Mouse (Mus musculus) monocyte, adult 5-6 weeks (primary cell): ENCODE measurements around the gene Cela1. TPM values are rescaled to one million over a fixed set of nuclear protein-coding genes. Genes with fewer than 3 reads are reported as not detected.

Experiments used
- ATAC-seq: fragments of 153-309, 156-312 bp; replicated peaks from 2 replicates; pipeline ENCODE4 v1.8.0; 2017; ENCODE audit warnings: mild to moderate bottlenecking; ENCODE audit not compliant: low TSS enrichment, insufficient number of reproducible peaks, severe bottlenecking, poor library complexity, low FRiP score
- total RNA-seq: library from RNA; stranded (forward); fragments of 200-1000, 200-491, 200-594 nt; gene quantifications from 3 replicates; pipeline ENCODE4 v1.2.3, GENCODE M21; 2017

Cela1 gene
- total RNA-seq = 0.64 to 4.9 TPM (median 2.6 TPM) in 3 replicates

DNA sequence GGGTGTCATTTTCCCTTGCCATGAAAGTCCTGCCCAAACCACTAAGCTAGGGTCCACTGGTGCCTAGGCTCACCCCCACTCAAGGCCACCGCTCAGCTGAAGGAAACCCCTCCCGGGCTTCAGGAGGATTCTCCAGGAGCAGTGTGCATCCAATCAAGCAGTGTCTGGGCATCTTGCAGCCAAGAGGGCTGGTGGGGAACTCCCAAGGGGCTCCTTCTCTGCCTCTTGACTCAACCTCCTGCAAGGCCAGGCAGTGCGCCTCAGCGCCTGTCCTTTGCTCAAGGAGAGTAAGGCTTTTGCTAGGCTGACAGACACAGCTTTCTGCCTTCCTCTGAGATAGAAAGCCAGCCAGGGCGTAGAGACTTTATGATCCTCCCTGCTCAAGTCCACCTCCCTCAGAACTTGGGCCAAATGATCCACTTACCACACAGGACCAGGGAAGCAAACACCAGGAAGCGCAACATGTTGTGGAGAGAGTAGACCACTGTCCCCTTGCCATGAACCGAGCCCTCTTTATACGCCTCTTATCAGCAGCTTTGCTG, at the start of gene Cela1:
Gene Cela1 (minus strand): TSS at position 492 of the 542 bp plus-strand sequence.
- no peak for ATAC-seq

DNA sequence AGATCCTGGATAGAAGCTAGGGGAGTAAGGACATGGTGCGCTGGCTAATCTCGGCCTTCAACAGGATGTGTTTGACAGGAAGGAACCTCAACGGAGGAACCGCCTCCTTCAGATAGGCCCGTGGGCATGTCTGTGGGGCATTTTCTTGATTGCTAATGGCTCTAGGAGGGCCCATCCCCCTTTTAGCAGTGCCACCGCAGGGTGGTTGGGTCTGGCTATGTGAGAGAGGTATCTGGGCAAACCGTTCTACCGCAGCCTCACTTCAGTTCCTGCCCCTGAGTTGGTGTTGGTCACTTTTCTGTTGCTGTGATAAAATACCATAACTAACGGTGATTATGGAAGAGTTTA, 48.2 kb upstream of the Cela1 start:
- ATAC-seq = peak; percentile 25; the same call in 1 of the 2 replicates

DNA sequence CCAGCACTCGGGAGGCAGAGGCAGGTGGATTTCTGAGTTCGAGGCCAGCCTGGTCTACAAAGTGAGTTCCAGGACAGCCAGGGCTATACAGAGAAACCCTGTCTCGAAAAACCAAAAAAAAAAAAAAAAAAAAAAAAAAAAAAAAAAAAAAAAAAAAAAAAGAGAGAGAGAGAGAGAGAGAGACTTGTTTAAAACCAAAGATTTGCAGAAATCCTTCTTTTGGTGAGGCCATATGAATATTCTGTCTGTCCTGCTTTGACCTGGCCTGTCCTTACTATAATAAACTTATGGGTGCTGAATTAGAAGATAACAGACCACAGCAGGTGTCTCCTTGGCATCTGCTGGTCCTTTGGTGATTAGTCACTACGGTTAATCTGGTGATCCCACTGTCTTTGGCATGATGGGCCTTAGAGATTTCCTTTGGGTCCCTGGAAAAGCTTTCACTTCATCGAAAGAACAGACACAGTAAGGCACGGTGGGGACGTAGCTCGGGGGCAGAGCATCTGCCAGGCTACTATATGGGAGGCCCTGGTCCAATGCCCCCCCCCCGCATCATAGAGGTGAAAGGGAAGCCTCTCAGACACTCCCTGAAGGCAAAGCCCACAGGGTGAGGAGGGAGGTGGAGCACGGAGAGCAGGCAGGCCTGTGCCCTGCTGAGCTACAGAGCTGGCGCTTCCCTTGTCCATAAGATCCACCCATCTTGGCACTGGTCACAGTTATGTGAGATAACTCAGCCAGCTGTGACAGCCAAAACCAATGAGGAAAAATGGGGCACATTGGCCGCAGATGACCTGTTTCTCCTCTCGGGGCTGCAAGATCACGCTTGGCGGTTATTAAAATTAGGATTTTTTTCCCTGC, 47.6 kb upstream of the Cela1 start:
- ATAC-seq = no peak

DNA sequence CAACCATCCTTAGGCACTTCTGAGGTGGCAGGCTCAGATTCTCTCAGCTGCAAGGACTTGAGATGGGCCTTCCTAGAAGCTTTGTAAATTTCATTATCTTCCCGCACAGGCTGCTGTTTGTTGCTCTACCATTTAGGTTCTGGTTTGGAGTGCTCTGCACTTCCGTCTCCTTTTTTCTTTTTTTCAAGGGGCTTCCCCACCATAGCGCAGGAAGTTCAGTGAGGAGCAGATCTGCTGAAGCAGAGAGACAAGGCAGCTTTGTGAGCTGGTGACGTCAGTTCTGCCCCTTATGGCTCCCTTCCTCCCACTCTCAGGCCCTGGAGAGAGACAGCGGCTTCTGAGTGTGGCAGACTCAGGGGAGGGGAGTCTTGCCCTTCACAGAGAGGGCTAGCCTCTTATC, 44.9 kb upstream of the Cela1 start:
- peak; percentile 48; the same call in 1 of the 2 replicates for ATAC-seq

DNA sequence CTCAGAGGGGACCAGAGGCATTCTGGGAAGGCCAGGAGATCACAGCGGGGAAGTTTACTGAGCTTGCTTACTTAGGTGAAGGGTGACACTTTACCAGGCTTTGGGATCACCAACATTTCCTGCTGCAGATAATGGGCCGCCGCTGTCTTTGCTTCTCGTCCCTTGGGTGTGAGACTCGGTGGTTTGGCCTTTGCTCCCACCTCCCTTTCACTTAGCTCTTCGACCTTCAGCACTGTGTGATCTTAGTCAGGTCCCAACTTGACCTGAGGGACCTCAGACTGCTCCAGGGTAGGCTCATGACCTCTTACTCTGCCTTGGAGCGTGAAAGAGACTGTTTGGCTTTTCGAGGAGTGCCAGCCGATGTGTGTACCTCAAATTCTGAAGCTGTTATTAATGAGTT, 43.4 kb upstream of the Cela1 start:
- no peak for ATAC-seq

DNA sequence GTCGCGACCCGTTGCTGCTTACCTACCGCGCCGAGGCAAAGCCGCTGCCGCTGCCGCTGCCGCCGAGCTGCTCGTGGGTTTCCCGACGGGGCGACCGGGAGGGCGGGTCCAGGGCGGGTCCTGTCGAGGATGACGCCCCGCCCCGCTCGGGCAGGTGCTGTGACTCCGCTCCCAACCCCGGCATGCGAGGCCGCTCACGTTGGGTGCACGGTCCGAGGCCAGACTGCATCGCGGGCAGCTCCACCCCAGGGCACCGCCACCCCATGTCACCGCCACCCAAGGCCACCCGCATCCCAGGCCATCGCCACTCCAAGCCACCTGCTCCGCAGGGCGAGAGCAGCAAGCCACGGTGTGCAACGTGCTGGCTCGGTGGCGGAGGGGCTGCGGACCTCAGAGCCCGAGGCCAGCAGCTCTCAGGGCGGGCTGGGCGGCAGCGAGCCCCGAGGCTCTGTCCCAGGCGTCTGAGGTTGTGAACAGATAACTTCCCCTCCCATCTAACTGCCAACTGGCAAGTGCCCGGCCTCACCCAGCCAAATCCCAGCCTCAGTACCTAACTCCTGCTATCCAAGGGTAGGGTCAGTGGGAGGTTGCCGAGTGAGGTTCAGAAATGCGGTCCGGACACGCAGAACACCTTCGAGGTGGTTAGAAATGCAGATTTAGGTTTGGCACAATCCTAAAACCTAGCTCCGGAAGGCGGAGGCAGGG, 41.7 kb upstream of the Cela1 start, which contains the start of gene Galnt6:
Gene Galnt6 (minus strand): TSS at position 96 of the 705 bp plus-strand sequence.
- no peak for ATAC-seq

DNA sequence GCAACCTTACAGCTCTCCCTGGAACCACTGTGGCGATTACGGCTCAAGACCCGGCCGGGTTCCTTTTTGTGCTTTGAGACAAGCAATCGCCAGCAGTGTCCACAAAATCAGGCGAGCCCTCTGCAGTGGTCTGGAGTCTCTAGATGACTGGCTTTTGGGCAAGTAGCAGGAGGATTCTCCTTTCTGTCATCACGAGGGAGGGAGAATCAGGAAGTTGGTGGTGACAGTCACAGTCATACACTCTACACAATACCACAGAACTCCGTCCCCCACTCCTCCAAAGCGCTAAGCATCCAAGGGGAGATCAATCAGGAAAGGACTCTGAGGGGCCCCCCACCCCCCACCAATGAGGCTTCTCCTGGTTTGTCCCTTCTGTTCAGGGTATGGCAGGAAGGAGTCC, 40.9 kb upstream of the Cela1 start:
- peak; percentile 25 for ATAC-seq

DNA sequence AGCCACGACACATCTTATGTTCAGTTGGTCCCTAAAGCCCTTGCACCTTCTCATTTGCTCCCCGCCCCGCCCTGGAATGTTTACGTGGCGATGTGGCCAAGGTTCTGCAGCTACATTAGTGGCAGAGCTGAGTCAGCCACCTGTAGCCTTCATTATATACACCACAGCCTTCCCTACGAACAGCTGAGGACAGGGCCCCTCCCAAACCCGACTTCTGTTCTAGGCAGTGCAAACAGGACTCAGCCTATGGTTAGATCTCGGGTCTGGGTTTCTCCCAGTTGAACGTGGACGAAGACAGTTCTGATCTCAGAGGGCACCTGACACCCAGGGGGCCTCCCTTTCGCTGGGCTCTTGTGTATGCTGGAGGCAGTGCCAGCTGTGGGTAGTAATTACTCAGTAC, 40.1 kb upstream of the Cela1 start:
- no peak for ATAC-seq

DNA sequence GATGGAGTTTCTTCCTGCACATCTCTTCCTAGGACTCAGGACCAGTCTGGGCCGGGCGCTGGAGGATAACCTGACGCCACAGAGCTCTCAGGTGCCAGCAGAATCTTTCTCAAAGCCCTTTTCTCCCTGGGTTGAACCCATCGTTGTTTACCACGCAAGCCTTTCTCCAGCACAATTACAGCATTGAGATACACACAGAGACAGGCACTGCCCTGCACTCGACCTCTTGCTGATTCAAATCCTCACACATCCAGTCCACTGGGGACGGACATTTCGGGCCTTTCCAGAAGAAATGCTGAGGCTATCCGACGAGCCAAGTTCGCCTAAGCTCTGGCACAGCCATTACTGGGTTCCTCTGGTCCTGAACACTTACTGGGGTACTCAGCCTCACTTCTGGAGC, 39.0 kb upstream of the Cela1 start:
- ATAC-seq = no peak

DNA sequence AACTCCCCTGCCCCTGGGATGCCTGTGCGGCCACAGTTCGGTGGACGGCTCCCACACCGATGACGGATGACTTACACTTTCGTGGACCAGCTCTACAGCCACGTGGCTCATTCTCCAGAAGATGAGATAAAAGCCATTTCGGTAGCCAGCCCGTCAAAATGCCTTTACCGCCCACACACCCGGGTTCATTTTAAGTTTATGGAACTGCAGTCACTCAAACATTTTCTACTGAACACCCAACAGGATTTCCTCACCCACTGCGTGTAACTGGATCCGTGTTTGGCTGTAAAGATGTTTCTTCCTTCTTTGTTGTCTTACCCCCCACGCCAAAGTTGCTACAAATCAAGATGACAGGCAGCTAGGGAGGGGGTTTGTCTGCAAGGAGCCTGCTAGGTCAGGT, 35.8 kb upstream of the Cela1 start:
- ATAC-seq = no peak

DNA sequence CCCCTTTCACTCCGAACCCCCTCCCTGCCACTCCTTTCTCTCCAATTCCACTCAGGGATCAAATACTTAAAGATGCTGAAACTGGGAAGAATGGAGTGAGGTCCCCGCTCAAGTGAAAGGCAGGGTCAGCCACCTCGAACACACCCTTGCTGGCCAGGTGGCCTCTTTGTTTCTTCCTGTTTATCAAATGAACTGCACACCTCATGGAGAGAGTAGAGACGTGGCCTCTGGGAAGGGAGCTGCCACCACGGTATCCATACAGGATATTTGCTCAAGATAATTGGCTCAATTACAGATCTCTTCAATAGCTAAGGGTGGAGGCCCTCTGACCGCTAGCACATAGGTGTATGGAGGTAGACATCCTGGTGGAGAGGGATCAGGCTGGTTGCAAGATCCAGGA, 34.8 kb upstream of the Cela1 start:
- no peak for ATAC-seq

DNA sequence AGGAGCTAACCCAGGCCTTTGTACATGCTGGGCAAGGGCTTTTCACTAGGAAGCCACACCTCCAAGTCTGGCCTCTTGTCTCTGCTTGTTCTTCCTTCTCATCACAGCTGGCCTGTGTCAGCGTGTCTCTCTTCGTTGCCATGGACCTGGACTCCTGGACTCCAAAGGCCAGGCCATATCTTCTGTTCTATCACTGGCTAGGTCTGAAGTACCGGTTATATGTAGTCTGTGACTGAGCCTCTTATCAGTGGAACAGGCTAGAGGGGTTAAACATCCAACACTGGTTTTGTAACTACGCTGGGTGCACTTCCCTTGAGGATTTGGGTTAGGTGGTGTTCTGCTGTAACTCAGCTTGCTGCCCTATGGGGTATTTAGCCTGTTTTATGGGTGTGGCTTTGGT, 34.3 kb upstream of the Cela1 start:
- no peak for ATAC-seq

DNA sequence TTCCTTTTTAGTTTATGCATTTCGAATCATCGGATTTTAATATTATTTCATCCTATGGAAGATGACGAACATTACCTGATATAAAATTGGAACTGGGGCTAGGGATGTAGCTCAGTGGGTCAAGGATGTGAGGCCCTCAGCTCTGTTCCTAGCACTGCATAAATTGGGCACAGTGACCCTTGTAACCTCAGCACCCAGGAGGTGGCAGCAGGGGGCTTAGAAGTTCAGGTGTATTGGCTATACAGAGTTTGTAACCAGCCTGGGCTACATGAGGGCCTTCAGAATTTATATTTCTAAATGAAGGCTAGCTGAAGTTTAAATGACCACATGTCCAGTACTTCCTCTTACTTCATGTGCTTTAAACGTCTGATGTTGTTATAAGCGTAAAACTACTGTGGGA, 33.7 kb upstream of the Cela1 start:
- no peak for ATAC-seq

DNA sequence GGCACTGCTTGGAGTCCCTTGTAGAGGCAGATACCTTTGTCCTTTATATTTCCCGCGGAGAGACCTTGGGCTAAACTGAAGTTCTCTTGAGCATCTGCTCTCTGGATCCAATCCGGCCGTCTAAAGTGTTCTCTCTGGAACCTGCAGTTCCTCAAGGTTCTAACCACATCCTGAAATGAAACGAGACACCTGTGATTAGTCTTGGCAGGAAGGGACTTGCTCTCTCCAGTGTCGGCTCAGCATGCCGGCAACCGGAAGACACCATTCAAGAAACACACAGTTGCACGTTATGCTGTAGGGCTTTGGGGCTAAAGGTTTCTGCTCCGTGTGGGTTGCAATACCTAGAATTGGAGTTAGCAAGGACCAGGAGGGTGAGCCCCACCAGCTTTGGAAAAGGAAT, 32.3 kb upstream of the Cela1 start:
- ATAC-seq = no peak

DNA sequence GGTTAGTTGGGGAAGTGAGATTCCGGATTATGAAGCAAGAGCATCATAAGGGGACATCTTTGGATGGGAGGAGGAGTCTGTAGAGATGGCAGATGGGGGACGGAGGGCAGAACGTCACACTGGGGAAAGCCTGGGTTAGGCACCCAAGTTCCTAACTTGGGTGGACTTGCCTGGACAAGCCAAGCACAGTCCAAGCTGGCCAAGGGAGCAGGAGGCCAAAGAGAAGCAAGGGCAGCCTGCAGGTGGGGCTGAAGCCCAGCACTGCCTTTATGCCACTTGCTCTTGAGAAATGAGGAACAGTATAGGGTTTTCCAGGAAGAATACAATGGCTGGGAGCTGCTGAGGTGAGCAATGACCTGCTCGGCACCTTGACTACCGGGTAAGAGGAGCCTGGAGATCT, 31.5 kb upstream of the Cela1 start:
- no peak for ATAC-seq

DNA sequence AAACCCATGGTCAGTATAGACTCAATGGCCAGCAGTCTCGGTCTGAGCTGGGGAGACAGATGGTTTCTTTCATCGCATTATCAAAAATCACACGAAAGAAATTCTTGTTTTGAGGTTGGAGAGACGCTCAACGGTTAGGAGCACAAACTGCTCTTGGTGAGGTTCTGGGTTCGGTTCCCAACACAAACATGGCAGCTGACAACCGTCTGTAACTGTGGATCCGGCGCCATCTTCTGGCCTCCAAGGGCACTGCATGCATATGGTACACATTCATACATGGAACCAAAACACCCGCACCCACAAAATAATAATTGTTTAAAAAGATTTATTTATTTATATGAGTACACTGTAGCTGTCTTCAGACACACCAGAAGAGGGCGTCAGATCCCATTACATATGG, 30.9 kb upstream of the Cela1 start:
- no peak for ATAC-seq

DNA sequence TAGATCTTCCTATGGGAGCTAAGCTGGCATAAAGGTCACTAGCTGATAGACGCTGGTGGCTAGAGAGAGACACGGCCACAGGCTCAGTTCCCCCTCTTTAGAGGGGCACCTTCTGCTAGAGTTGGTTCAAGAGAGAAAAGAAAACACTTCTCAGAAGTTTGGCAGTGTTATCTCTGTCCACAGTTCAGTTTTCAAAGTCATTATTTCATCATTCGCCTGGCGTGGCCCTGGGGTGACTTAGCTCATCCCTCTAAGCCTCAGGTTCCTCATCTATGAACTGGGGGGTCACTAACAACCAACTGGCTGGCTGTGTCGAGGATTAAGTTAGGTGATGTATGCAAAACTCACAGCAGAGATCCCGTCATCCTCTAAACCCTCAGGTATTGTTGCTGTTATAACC, 30.2 kb upstream of the Cela1 start:
- ATAC-seq = no peak

DNA sequence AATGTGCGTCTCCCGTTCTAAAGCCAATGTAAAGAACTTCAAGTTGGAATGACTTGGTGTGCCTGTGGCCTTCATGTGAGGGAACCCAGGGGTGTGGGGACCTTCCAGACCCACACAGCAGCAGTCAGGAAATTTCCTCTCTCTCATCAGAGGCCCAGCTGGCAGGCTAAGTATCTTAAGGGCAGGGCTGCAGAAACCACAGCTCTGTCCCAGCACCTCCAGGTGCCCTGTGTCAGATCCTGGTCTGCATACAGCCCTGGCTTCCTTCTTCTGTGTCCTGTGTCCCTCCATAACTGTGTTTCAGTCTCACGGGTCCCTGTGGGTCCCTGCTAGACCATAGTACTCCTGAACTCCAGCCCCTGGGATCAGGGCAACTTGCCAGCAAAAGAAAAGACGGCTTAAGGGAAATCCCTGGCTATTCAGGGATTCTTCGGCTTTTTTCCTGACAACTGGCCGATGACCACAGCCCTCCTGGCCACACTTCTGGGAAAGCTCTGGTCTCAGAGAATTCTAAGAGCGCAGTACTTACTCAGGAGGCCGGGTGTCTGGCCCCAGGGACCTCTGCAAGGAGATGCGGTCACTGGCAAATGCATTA, 27.8 kb upstream of the Cela1 start:
- ATAC-seq = no peak

DNA sequence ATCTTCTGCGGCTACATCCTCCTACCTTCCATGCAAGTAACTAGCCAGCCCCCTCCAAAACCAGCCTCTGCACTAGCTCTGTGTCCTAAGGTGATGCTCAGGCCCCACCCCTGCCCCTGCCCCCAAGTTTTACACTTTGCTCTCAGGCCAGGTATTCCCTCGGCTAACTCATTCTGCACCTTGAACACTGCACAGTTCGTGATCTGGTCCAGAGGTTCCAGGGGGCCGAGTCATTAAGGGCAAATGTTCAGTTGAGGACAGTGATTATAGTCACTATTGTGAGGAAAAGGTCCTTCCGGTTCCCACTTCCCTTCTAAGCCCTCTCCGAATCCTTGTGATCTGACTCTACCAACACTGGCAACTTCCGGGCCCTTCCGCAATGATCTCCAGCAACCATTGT, 26.7 kb upstream of the Cela1 start:
- ATAC-seq = no peak

DNA sequence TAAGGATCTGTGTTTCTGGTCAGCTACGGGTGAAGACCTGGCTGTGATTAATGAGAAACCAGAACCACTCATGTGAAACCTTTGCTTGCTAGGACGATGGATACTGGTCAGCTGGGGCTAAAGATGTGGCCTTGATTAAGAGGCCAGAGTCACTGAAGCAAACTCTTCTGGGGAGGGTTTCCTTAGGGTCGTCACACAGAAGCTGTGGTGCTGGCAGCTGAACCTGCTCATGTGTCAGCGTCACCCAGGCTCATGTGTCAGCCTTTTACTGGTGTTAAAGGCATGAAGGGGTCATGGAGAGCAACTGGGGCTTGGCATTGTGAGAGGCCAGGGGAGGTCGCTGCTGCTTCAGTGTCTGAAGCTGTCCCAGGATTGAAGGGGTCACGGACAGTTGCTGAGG, 23.1 kb upstream of the Cela1 start:
- ATAC-seq = no peak
